Mouse (Mus musculus) limb, embryonic 15.5 days (tissue): Measurements from ENCODE around the gene Tcaim. TPM values are rescaled to one million over a fixed set of nuclear protein-coding genes. Genes with fewer than 3 reads are reported as not detected.

ENCODE experiments used
- polyA plus RNA-seq: library from polyadenylated mRNA; unstranded; fragments of >200 nt; fragmentation: Nextera tagmentation; extraction: Ambion mirVana; gene quantifications from 2 replicates; pipeline ENCODE4 v1.2.1, GENCODE M21; 2015

Gene Tcaim
- polyA plus RNA-seq, 1 experiment from 2014 or later = 7.0 TPM

Other genes starting within 250 kb of the Tcaim start
- not detected in 2 replicates for gene Topaz1, start 58.2 kb upstream of the Tcaim start, polyA plus RNA-seq
- 0.42 TPM in 1 of 2 replicates, not detected in the other for gene Gm35549, start 38.5 kb downstream of the Tcaim start, polyA plus RNA-seq
- gene Zfp445, start 60.5 kb downstream of the Tcaim start, polyA plus RNA-seq = 59.7 and 66.5 TPM in 2 replicates
- gene Zkscan7, start 80.1 kb downstream of the Tcaim start, polyA plus RNA-seq = 4.1 and 5.8 TPM in 2 replicates
- gene Zfp105, start 117.5 kb downstream of the Tcaim start, polyA plus RNA-seq = 16.7 and 17.0 TPM in 2 replicates
- 25.5 and 29.9 TPM in 2 replicates for gene 1110059G10Rik, start 145.5 kb downstream of the Tcaim start, polyA plus RNA-seq
- gene Kif15, start 145.5 kb downstream of the Tcaim start, polyA plus RNA-seq = 38.7 and 41.9 TPM in 2 replicates
- 24.5 and 25.6 TPM in 2 replicates for gene Tmem42, start 215.8 kb downstream of the Tcaim start, polyA plus RNA-seq
- gene Tgm4, start 229.2 kb downstream of the Tcaim start, polyA plus RNA-seq = 0.36 and 0.46 TPM in 2 replicates